Mouse (Mus musculus) stomach, postnatal 0 days (tissue): ENCODE results near the gene Izumo1r. TPM values are rescaled to one million over a fixed set of nuclear protein-coding genes. Genes with fewer than 3 reads are reported as not detected.

Experiments used
- ATAC-seq: fragments of 200-750 bp; cut with Nextera tagmentation; 2 replicates; pipeline ENCODE4 v1.8.0; 2017; ENCODE audit not compliant: low FRiP score, low TSS enrichment
- DNase-seq: peaks from one replicate; pipeline ENCODE4 v3.0.0-alpha.2; 2016; ENCODE audit warnings: low spot score
- H3K27ac ChIP-seq: fragments of 300-500 bp; sonication (generic); replicated peaks from 2 replicates; pipeline ENCODE4 v1.5.1; 2014; ENCODE audit warnings: mild to moderate bottlenecking, control low read depth
- H3K27me3 ChIP-seq: fragments of 300-500 bp; sonication (generic); 2 replicates; pipeline ENCODE4 v1.6.1; 2014; ENCODE audit warnings: low read length; ENCODE audit not compliant: control insufficient read depth, insufficient read depth
- H3K36me3 ChIP-seq: fragments of 300-500 bp; sonication (generic); 2 replicates; pipeline ENCODE4 v1.6.1; 2014; ENCODE audit warnings: low read length, mixed read lengths; ENCODE audit not compliant: control insufficient read depth, insufficient read depth
- H3K4me1 ChIP-seq: fragments of 300-500 bp; sonication (generic); replicated peaks from 2 replicates; pipeline ENCODE4 v1.6.1; 2014; ENCODE audit warnings: antibody characterized with exemption; ENCODE audit not compliant: control insufficient read depth, insufficient read depth
- H3K4me2 ChIP-seq: fragments of 300-500 bp; sonication (generic); replicated peaks from 2 replicates; pipeline ENCODE4 v1.6.1; 2014; ENCODE audit warnings: low read depth, mild to moderate bottlenecking, control low read depth, moderate library complexity
- H3K4me3 ChIP-seq: fragments of 300-500 bp; sonication (generic); 2 replicates; pipeline ENCODE4 v1.5.1; 2014; ENCODE audit warnings: low read depth, low read length, control low read depth
- H3K9ac ChIP-seq: fragments of 300-500 bp; sonication (generic); 2 replicates; pipeline ENCODE4 v1.6.1; 2014; ENCODE audit warnings: mild to moderate bottlenecking, low read length, control low read depth, mixed read lengths
- H3K9me3 ChIP-seq: fragments of 300-500 bp; sonication (generic); 2 replicates; pipeline ENCODE4 v1.6.1; 2016; ENCODE audit warnings: low read length; ENCODE audit not compliant: control insufficient read depth
- CTCF ChIP-seq: IDR thresholded peaks from 2 replicates; pipeline ENCODE4 v1.5.1; 2016; ENCODE audit warnings: antibody characterized with exemption, low read depth, mild to moderate bottlenecking, moderate library complexity
- EP300 ChIP-seq: optimal IDR thresholded peaks from 2 replicates; pipeline ENCODE3; 2016; ENCODE audit warnings: antibody characterized with exemption
- WGBS: fragments of 180-500 bp; shearing (Covaris S2); extraction: QIAGEN DNeasy Blood & Tissue Kit; methylation state at CpG from one replicate; pipeline ENCODE4 v1.1.7; 2014; 5-methylcytosine and 5-hydroxymethylcytosine counted together
- polyA plus RNA-seq: library from polyadenylated mRNA; unstranded; fragments of >200 nt; fragmentation: Nextera tagmentation; extraction: Ambion mirVana; gene quantifications from 2 replicates; pipeline ENCODE4 v1.2.1, GENCODE M21; 2015

Gene Izumo1r
- polyA plus RNA-seq, 1 experiment from 2014 or later: not detected

GRCm38 (mm10) chr9:14902416-14902815 lies 1.3 kb downstream of the Izumo1r start:
- WGBS: 96% methylated on average over 2 of the region's 2 CpGs
- DNase-seq (no peak), ATAC-seq (no peak)
- Histone ChIP-seq H3K4me1 (no peaks in the 10 kb centered on the region), H3K27ac (no peak overlapping the region), H3K9me3 (no peaks in the 10 kb centered on the region), H3K36me3 (no peaks in the 10 kb centered on the region), H3K4me2 (no peak overlapping the region), H3K4me3 (no peak overlapping the region), H3K27me3 (no peaks in the 10 kb centered on the region), H3K9ac (no peak overlapping the region)
- TF ChIP-seq CTCF (no peak), EP300 (no peak)

DNA sequence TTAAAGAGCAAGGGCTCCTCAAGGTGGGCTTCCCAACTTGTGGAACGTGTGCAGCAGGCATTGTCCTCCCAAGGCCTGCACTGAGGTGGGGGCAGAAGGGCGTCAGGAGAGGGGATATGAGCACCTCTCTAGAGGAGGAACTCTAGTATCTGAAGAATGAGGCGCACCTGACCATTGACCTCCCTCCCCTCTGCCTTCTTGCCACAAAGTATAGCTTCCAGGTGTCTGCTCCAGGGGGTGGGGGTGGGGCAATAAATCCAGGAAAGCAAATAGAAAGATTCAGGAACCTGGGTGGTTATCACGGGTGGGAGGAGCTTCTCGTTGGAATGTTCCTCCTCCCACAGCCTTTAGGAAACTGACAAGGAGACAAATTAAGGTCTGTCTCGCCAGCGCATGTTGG lies 2.0 kb downstream of the Izumo1r start:
- DNase-seq (peak; percentile 21), ATAC-seq (0 out of 2 replicates have a peak, but pooled peaks have one; percentile 19)
- H3K4me3 ChIP-seq: no peak overlapping the region
- H3K27me3 ChIP-seq: no peaks in the 10 kb centered on the region
- H3K4me1 ChIP-seq: no peaks in the 10 kb centered on the region
- H3K9me3 ChIP-seq: no peaks in the 10 kb centered on the region
- H3K4me2 ChIP-seq: no peak overlapping the region
- 38% methylated on average over 7 of the region's 7 CpGs for WGBS
- H3K9ac ChIP-seq: no peak overlapping the region
- TF ChIP-seq CTCF (no peak), EP300 (no peak)
- H3K27ac ChIP-seq: no peak overlapping the region
- H3K36me3 ChIP-seq: no peaks in the 10 kb centered on the region

DNA sequence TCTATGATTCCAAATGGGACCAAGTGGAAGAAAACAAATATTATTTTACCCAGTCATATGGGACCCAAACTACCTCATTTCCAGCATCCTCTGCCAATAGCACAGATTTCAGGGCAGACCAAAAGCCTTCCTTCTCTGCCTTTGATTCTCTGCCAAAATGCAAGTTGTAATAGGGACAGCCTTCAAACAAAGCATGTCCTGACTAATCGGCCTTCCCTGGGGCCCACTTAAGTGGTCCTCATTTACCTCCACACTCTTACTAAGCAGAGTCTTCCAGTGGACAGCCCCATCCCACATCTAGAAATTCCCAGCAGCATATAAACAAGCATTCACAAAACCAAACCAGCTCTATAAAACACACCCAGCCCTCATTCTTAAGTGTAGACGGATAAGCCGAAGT lies 6.6 kb downstream of the Izumo1r start:
- H3K9ac ChIP-seq: no peak overlapping the region
- no peaks in the 10 kb centered on the region for H3K27me3 ChIP-seq
- H3K9me3 ChIP-seq: no peaks in the 10 kb centered on the region
- no peak overlapping the region for H3K27ac ChIP-seq
- ATAC-seq: no peak
- no peak overlapping the region for H3K4me2 ChIP-seq
- H3K4me1 ChIP-seq: no peaks in the 10 kb centered on the region
- DNase-seq: no peak
- H3K4me3 ChIP-seq: no peak overlapping the region
- 54% methylated on average over 3 of the region's 3 CpGs for WGBS
- H3K36me3 ChIP-seq: no peaks in the 10 kb centered on the region
- TF ChIP-seq EP300: no peak

- no peak overlapping the region for H3K4me3 ChIP-seq
Observed at GRCm38 (mm10) chr9:14895237-14895835, 8.4 kb downstream of the Izumo1r start.

DNA sequence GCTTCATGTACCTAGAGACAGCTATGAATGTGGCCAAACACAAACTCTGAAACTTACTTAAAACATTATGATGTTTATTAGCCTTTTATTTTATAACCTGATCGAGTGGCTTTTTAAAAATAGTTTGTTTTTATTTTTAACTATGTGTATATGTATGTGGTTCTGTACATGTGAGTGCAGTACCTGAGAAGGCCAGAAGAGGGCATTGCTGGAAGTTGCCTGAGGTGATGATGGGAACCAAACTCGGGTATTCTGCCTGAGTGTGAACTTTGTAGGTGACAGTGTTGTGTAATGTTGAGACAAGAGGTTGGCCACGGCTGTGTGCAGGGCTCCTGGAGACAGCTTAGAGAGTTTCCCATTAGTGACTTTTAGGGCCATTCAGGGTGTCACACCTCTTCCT lies 9.1 kb downstream of the Izumo1r start:
- H3K9ac ChIP-seq: no peak overlapping the region
- TF ChIP-seq CTCF (peak; percentile 47), EP300 (no peak)
- no peaks in the 10 kb centered on the region for H3K9me3 ChIP-seq
- H3K4me2 ChIP-seq: no peak overlapping the region
- no peak overlapping the region for H3K27ac ChIP-seq
- 88% methylated on average over 3 of the region's 3 CpGs for WGBS
- no peaks in the 10 kb centered on the region for H3K4me1 ChIP-seq
- H3K27me3 ChIP-seq: no peaks in the 10 kb centered on the region
- no peak for ATAC-seq
- H3K4me3 ChIP-seq: no peak overlapping the region
- H3K36me3 ChIP-seq: no peaks in the 10 kb centered on the region
- no peak for DNase-seq

More at GRCm38 (mm10) chr9:14895237-14895835, 8.4 kb downstream of the Izumo1r start:
- H3K4me1 ChIP-seq: no peaks in the 10 kb centered on the region
- H3K9ac ChIP-seq: no peak overlapping the region
- no peaks in the 10 kb centered on the region for H3K36me3 ChIP-seq
- TF ChIP-seq EP300: no peak
- no peak for TF ChIP-seq CTCF
- WGBS: 51% methylated on average over 7 of the region's 7 CpGs
- no peak overlapping the region for H3K4me2 ChIP-seq
- no peak for ATAC-seq
- DNase-seq: no peak
- H3K9me3 ChIP-seq: no peaks in the 10 kb centered on the region
- H3K27ac ChIP-seq: no peak overlapping the region
- no peaks in the 10 kb centered on the region for H3K27me3 ChIP-seq

- Histone ChIP-seq H3K27ac (no peak overlapping the region), H3K9me3 (no peaks in the 10 kb centered on the region), H3K9ac (no peak overlapping the region), H3K4me3 (no peak overlapping the region), H3K4me2 (no peak overlapping the region), H3K36me3 (no peaks in the 10 kb centered on the region), H3K27me3 (no peaks in the 10 kb centered on the region), H3K4me1 (no peaks in the 10 kb centered on the region)
- TF ChIP-seq CTCF (no peak), EP300 (no peak)
- no peak for ATAC-seq
- no peak for DNase-seq
- 64% methylated on average over 9 of the region's 9 CpGs for WGBS
Observed at GRCm38 (mm10) chr9:14893388-14893787, 10.4 kb downstream of the Izumo1r start.
